Mouse (Mus musculus) kidney, postnatal 10 days (tissue): ENCODE measurements around the gene Atp11a.

ENCODE experiments used
- DNase-seq: peaks from one replicate; pipeline ENCODE4 v3.0.0; 2021; ENCODE audit warnings: mixed read lengths

Gene Atp11a

DNA sequence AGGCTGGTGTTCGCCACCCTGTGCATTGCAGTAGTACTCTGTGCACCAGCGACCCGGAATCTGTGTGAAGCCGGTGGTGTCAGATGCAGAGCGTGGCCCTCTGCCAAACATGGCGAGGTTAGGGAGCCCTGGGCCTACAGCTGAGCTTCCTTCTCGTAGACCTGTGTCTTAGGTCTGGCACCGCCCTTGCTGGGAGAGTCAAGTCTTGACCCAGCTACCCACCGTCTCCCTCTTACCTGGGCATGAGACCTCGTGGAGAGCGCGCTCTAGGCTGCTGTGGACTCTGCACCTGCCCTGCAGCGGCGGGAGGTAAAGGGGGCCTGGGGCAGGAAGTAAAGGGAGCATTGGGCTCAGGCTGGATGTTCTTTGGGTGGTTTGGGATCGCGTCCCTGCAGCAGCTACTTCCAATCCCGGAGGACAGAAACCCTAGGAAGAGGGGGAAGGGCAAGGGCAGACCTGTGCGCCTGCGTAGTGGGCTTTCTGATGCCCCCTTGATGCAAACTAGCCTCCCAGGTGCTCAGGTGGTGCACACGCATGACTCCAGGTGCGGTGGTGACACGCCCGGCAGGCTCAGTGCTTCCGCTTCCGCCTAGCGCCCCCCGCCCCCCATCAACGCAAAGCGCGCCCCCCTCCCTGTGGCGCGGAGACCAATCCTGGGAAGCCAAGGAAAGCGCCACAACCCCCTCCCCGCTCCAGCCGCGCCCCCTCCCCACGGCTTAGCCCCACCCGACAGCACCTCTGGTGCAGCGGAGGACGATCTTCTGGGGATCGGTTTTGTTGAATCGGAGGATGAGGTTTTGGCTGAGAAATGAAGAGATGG, 158.6 kb downstream of the Atp11a start:
- peak; percentile 54 for DNase-seq

DNA sequence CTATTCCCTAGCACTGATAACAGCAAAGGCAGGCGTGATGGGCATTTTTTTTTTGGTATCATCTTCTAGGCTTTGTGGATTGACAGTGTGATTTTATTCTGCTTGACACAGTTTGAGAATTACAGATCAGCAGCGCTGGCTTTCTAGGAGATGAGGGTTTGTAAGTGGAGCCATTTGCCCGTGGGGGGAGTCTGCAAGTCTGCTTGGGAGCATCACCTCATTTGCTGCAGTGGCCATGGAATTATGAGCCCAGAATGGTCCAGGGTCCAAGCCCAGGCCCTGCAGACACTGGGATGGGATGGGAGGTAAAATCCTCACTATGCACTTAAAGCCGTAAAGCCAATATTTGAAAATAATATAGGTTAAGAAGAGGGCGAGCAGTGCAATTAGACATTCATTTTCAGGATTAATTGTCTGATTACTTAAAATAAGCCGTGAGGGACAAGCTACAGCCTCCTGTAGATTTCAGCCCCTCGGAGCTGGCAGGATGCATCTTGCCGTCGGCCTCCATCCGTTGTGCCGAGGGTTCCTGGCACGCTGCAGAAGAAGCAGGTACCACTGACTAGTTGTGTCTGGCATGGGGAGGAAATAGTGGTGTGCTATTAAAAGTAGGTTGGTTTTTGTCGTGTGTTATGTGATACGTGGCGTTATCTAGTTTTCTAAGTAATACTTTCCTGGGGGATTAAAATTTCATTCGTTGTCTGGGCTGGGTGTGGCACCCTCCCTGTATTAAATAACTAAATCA, 159.5 kb downstream of the Atp11a start:
- DNase-seq = no peak

GRCm38 (mm10) chr8:12917029-12917428, 160.2 kb downstream of the Atp11a start:
- no peak for DNase-seq

DNA sequence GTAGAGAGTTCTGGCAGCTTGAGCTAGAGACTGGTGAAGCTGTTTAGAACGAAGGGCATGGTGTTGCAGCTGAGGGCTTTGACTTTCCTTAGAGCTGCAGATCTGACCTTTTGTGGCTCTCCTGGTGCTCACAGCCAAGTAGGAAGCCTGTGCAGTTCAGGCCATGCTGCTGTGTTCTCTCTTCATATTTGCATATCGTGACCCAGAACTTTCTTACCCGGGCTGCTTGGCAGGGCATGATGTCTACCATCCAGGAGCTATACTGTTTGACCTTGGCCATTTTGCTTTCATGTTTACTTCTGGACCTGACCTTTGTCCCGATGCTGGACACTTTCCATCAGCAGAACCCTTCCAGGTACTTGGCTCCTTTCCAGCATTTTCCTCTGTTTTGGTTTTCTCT, 161.0 kb downstream of the Atp11a start:
- DNase-seq = no peak
